Mouse (Mus musculus): ENCODE measurements around the gene Cdh4. TPM values are rescaled to one million over a fixed set of nuclear protein-coding genes. Genes with fewer than 3 reads are reported as not detected.
A peak's percentile ranks its signal among the peaks of the same experiment; 100 is the strongest.

Cdh4 gene
- polyA plus RNA-seq, 1 experiment from 2014 or later, result 63.4 TPM

DNA sequence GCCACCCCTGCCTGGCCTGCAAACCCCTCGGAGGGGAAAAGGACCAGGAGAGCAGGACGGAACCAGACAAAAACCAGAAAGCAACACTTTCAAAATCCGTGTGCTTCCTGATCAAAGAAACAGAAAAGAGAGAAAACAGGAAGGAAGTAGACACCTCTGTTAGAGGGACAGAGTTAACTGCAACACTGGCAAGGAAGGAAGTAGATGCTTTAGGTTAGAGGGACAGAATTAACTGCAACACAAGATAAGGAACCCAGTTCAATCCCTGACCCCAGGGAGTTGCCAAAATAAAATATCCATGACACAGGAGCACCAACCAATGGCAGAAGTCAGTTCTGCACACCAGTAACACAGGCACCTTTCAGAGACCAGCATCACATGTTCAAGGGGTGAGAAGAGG lies 491.9 kb downstream of the Cdh4 start:
- WGBS, result 86% methylated on average over 3 of the region's 3 CpGs
- no peak overlapping the region for H3K9ac ChIP-seq (ENCODE audit: low read depth, low read length)
- peaks cover 17% of the 10 kb centered on the region for H3K36me3 ChIP-seq (ENCODE audit: control insufficient read depth, insufficient read depth, low read length)
- H3K4me2 ChIP-seq (ENCODE audit: low read length), result no peak overlapping the region
- ATAC-seq, result no peak
- H3K4me3 ChIP-seq (ENCODE audit: low read depth, low read length), result no peak overlapping the region
- no peaks in the 10 kb centered on the region for H3K4me1 ChIP-seq (ENCODE audit: control insufficient read depth, insufficient read depth, low read length)
- H3K27ac ChIP-seq (ENCODE audit: low read length), result no peak overlapping the region
- no peaks in the 10 kb centered on the region for H3K27me3 ChIP-seq (ENCODE audit: control insufficient read depth, insufficient read depth, low read depth, low read length)
- H3K9me3 ChIP-seq (replicated peaks; ENCODE audit: control insufficient read depth, low read length, poor library complexity, severe bottlenecking), result no peaks in the 10 kb centered on the region

DNA sequence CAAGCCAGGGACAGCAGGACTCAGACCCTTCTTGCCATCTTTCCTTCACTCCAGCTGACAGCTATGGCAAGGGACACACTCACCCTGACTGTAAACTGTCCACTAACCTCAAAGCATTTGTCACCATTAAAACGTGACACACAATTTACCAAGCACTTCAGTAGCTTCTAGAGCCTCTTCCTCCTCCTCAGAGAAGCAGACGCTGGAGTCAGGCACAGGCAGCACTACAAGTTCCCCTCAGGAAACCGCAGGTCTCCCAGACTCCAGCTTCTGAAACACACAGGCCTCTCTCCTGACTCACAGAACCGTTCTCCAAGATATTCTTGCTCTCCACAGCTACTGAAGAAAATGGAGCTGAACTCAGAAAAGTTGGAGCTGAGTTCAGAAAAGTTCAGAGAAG lies 494.9 kb downstream of the Cdh4 start:
- Histone ChIP-seq H3K27ac (ENCODE audit: low read length) (no peak overlapping the region), H3K9ac (ENCODE audit: low read depth, low read length) (no peak overlapping the region), H3K9me3 (replicated peaks; ENCODE audit: control insufficient read depth, low read length, poor library complexity, severe bottlenecking) (no peaks in the 10 kb centered on the region), H3K4me1 (ENCODE audit: control insufficient read depth, insufficient read depth, low read length) (peaks cover 3% of the 10 kb centered on the region; the same call in 1 of the 2 replicates), H3K4me2 (ENCODE audit: low read length) (no peak overlapping the region), H3K27me3 (ENCODE audit: control insufficient read depth, insufficient read depth, low read depth, low read length) (no peaks in the 10 kb centered on the region), H3K4me3 (ENCODE audit: low read depth, low read length) (no peak overlapping the region), H3K36me3 (ENCODE audit: control insufficient read depth, insufficient read depth, low read length) (peaks cover under 1% of the 10 kb centered on the region; the same call in 1 of the 2 replicates)
- ATAC-seq, result no peak
- 83% methylated on average over 4 of the region's 4 CpGs for WGBS

DNA sequence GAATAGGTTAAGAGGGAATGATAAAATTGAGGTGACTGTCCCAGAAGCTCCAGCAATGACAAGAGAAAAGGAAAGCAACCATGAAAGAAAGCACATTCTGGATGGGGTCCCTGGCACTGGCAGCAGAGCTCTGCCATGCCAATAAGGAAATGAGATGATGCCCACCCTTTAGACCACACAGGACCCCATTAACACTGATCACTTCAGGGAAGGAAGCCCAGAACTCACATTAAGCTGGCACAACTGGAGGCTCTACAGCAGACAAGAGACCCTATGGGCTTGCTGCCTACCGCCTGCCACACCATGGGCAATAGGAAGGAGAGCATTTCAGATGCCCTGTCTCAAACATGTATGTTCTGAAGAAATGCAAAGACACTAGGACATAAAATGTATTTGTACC lies 499.5 kb downstream of the Cdh4 start:
- Histone ChIP-seq H3K4me2 (ENCODE audit: low read length) (no peak overlapping the region), H3K9ac (ENCODE audit: low read depth, low read length) (no peak overlapping the region), H3K27ac (ENCODE audit: low read length) (no peak overlapping the region), H3K9me3 (replicated peaks; ENCODE audit: control insufficient read depth, low read length, poor library complexity, severe bottlenecking) (no peaks in the 10 kb centered on the region), H3K4me1 (ENCODE audit: control insufficient read depth, insufficient read depth, low read length) (peaks cover 16% of the 10 kb centered on the region), H3K4me3 (ENCODE audit: low read depth, low read length) (no peak overlapping the region), H3K27me3 (ENCODE audit: control insufficient read depth, insufficient read depth, low read depth, low read length) (no peaks in the 10 kb centered on the region), H3K36me3 (ENCODE audit: control insufficient read depth, insufficient read depth, low read length) (no peaks in the 10 kb centered on the region)
- 100% methylated on average over 1 of the region's 1 CpGs for WGBS
- no peak for ATAC-seq

GRCm38 (mm10) chr2:179945051-179945450 lies 502.8 kb downstream of the Cdh4 start:
- Histone ChIP-seq H3K9me3 (replicated peaks; ENCODE audit: control insufficient read depth, low read length, poor library complexity, severe bottlenecking) (no peaks in the 10 kb centered on the region), H3K4me1 (ENCODE audit: control insufficient read depth, insufficient read depth, low read length) (peaks cover 16% of the 10 kb centered on the region), H3K27ac (ENCODE audit: low read length) (no peak overlapping the region), H3K36me3 (ENCODE audit: control insufficient read depth, insufficient read depth, low read length) (no peaks in the 10 kb centered on the region), H3K27me3 (ENCODE audit: control insufficient read depth, insufficient read depth, low read depth, low read length) (no peaks in the 10 kb centered on the region), H3K9ac (ENCODE audit: low read depth, low read length) (0 out of 2 replicates have a peak overlapping the region, but pooled peaks have one; percentile 12), H3K4me2 (ENCODE audit: low read length) (no peak overlapping the region), H3K4me3 (ENCODE audit: low read depth, low read length) (no peak overlapping the region)
- WGBS, result 26% methylated on average over 4 of the region's 4 CpGs
- ATAC-seq, result no peak

DNA sequence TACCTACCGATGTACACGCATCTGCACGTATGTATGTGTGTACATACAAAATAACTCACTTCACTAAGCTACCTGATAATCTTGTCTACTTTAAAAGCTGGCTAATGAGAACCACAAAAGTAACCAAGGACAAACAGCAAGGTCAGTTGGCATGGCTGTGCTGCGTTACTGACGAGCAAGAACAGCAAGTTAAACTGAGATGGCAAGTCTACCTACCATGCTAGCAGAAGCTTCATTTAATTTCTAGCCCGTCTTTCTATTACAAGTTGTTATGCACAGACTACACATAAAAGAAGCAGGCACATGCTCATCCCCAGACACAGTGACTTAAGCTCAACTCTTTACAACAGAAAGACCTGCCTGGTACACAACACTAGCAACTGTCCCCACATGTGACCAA lies 504.3 kb downstream of the Cdh4 start:
- Histone ChIP-seq H3K36me3 (ENCODE audit: control insufficient read depth, insufficient read depth, low read length) (no peaks in the 10 kb centered on the region), H3K9me3 (replicated peaks; ENCODE audit: control insufficient read depth, low read length, poor library complexity, severe bottlenecking) (no peaks in the 10 kb centered on the region), H3K4me3 (ENCODE audit: low read depth, low read length) (no peak overlapping the region), H3K27ac (ENCODE audit: low read length) (no peak overlapping the region), H3K9ac (ENCODE audit: low read depth, low read length) (no peak overlapping the region), H3K4me2 (ENCODE audit: low read length) (no peak overlapping the region), H3K27me3 (ENCODE audit: control insufficient read depth, insufficient read depth, low read depth, low read length) (no peaks in the 10 kb centered on the region), H3K4me1 (ENCODE audit: control insufficient read depth, insufficient read depth, low read length) (peaks cover 16% of the 10 kb centered on the region)
- 81% methylated on average over 6 of the region's 6 CpGs for WGBS
- no peak for ATAC-seq

DNA sequence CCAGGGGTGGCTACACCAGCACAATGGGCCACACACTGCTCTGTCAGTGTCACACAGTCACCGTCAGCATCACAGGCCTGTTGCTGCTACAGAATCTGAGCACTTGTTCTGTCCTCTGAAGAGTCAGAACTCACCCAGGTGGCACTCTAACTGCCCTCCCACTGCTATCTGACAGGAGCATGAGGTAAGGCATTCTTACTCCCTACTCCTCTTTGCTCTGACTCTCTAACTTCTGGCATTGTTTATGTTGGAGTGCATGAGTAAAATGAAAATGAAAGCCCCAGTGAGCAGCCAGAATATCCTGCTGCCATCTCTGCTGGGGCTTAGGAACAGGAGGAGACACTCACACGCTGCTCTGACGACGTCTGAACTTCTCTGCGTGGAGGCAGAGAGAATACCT lies 505.4 kb downstream of the Cdh4 start:
- H3K27ac ChIP-seq (ENCODE audit: low read length), result no peak overlapping the region
- no peak overlapping the region for H3K4me3 ChIP-seq (ENCODE audit: low read depth, low read length)
- WGBS, result 53% methylated on average over 5 of the region's 5 CpGs
- no peaks in the 10 kb centered on the region for H3K27me3 ChIP-seq (ENCODE audit: control insufficient read depth, insufficient read depth, low read depth, low read length)
- no peak overlapping the region for H3K9ac ChIP-seq (ENCODE audit: low read depth, low read length)
- H3K9me3 ChIP-seq (replicated peaks; ENCODE audit: control insufficient read depth, low read length, poor library complexity, severe bottlenecking), result no peaks in the 10 kb centered on the region
- ATAC-seq, result no peak
- no peak overlapping the region for H3K4me2 ChIP-seq (ENCODE audit: low read length)
- peaks cover 20% of the 10 kb centered on the region for H3K4me1 ChIP-seq (ENCODE audit: control insufficient read depth, insufficient read depth, low read length)
- no peaks in the 10 kb centered on the region for H3K36me3 ChIP-seq (ENCODE audit: control insufficient read depth, insufficient read depth, low read length)

- 91% methylated on average over 5 of the region's 5 CpGs for WGBS
- Histone ChIP-seq H3K27ac (ENCODE audit: low read length) (no peak overlapping the region), H3K4me1 (ENCODE audit: control insufficient read depth, insufficient read depth, low read length) (peaks cover 21% of the 10 kb centered on the region), H3K27me3 (ENCODE audit: control insufficient read depth, insufficient read depth, low read depth, low read length) (no peaks in the 10 kb centered on the region), H3K4me3 (ENCODE audit: low read depth, low read length) (no peak overlapping the region), H3K4me2 (ENCODE audit: low read length) (no peak overlapping the region), H3K9ac (ENCODE audit: low read depth, low read length) (no peak overlapping the region), H3K36me3 (ENCODE audit: control insufficient read depth, insufficient read depth, low read length) (no peaks in the 10 kb centered on the region), H3K9me3 (replicated peaks; ENCODE audit: control insufficient read depth, low read length, poor library complexity, severe bottlenecking) (no peaks in the 10 kb centered on the region)
- no peak for ATAC-seq
Measured at GRCm38 (mm10) chr2:179948820-179949219, 506.6 kb downstream of the Cdh4 start.
